Mouse (Mus musculus) forebrain, embryonic 13.5 days (tissue): ENCODE measurements around the gene Pam16. TPM values are rescaled to one million over a fixed set of nuclear protein-coding genes. Genes with fewer than 3 reads are reported as not detected.

Experiments used
- ATAC-seq: fragments of 200-750 bp; cut with Nextera tagmentation; 2 replicates; pipeline ENCODE4 v1.8.0; 2017
- H3K27ac ChIP-seq: fragments of 300-500 bp; sonication (generic); 2 replicates; pipeline ENCODE4 v1.5.1; 2015; ENCODE audit warnings: inconsistent platforms, mild to moderate bottlenecking, moderate library complexity
- H3K27me3 ChIP-seq: fragments of 300-500 bp; sonication (generic); 2 replicates; pipeline ENCODE4 v1.6.1; 2015; ENCODE audit warnings: mild to moderate bottlenecking, inconsistent platforms
- H3K36me3 ChIP-seq: fragments of 300-500 bp; sonication (generic); 2 replicates; pipeline ENCODE4 v1.6.1; 2015; ENCODE audit warnings: mild to moderate bottlenecking, inconsistent platforms; ENCODE audit not compliant: poor library complexity, severe bottlenecking
- H3K4me1 ChIP-seq: fragments of 300-500 bp; sonication (generic); 2 replicates; pipeline ENCODE4 v1.6.1; 2015; ENCODE audit warnings: inconsistent platforms
- H3K4me2 ChIP-seq: fragments of 300-500 bp; sonication (generic); 2 replicates; pipeline ENCODE4 v1.6.1; 2015; ENCODE audit warnings: inconsistent platforms, mild to moderate bottlenecking, moderate library complexity
- H3K4me3 ChIP-seq: fragments of 300-500 bp; sonication (generic); 2 replicates; pipeline ENCODE4 v1.5.1; 2015; ENCODE audit warnings: mild to moderate bottlenecking, inconsistent platforms
- H3K9ac ChIP-seq: fragments of 300-500 bp; sonication (generic); 2 replicates; pipeline ENCODE4 v1.6.1; 2015; ENCODE audit warnings: mild to moderate bottlenecking, inconsistent platforms
- H3K9me3 ChIP-seq: fragments of 300-500 bp; sonication (generic); replicated peaks from 2 replicates; pipeline ENCODE4 v1.6.1; 2016; ENCODE audit warnings: inconsistent platforms
- WGBS: fragments of 180-500 bp; shearing (Covaris S2); methylation state at CpG from one replicate; pipeline ENCODE4 v1.1.7; 2015; 5-methylcytosine and 5-hydroxymethylcytosine counted together
- polyA plus RNA-seq: library from polyadenylated mRNA; unstranded; fragments of >200 nt; fragmentation: Nextera tagmentation; extraction: Ambion mirVana; gene quantifications from 2 replicates; pipeline ENCODE4 v1.2.1, GENCODE M21; 2015

The Pam16 gene
- polyA plus RNA-seq, 1 experiment from 2014 or later: 149 TPM

DNA sequence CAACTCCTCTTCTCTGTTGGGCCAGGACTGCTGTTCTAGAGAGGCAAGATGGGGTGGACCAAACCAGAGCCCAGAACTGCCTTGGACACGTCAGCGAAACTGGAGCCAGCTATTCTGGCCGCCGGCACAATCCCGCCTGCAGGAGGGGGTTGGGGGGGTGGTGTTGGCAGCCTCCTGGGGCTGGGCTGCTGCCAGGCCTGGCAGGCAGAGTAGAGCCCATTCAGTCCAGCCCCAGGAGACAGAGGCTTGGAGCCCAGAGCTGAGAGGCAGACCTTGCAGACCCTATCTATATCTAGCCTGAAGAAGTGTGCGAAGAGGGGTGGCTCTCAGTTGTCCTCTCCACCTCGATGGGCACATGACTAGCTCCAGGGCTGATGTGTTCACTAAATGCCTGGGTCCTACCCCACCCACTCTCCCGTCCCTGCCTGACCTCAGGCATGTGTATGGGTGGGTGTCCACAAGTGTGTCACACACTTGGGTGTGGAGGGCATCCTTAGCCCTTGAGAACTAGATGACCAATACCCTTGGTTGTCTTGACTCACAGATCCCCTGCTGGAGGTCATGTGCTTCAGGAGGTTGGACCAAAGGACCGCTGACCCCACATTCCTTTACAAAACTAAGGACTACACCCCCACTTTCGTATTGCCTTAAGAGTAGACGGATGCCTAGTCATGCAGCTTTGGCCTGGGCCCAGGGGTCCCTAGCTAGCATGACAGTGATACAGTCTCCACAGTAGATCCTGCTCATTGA lies 19.1 kb upstream of the Pam16 start:
- Histone ChIP-seq H3K4me2 (peak overlapping the region; percentile 4; the same call in 1 of the 2 replicates), H3K4me1 (peaks cover 53% of the 10 kb centered on the region), H3K9me3 (no peaks in the 10 kb centered on the region), H3K27ac (no peak overlapping the region), H3K27me3 (no peaks in the 10 kb centered on the region), H3K9ac (0 out of 2 replicates have a peak overlapping the region, but pooled peaks have one; percentile 7), H3K4me3 (no peak overlapping the region), H3K36me3 (0 out of 2 replicates have a peak, but pooled peaks cover 7% of the 10 kb centered on the region)
- ATAC-seq: peak; percentile 75
- 57% methylated on average over 11 of the region's 11 CpGs for WGBS

DNA sequence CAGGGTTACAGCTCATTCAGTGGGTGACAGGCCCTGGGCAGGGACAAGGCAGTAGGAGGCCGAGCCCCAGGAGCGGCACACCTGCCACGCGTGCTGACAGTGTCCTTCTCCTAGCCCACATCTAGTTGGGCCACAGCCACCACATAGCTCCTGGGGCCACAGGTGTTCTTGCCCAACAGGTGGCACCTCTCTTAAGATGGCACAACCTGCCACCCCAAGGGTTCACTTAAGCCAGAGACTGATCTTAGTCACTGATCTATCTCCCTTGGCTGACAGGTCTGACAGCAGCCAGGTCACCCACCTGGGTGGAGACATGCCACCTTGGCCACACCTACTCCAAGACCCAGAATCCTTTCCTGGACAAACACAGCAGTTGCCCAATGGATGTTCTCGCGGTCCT lies 18.1 kb upstream of the Pam16 start:
- H3K4me2 ChIP-seq: no peak overlapping the region
- 0 out of 2 replicates have a peak, but pooled peaks cover under 1% of the 10 kb centered on the region for H3K36me3 ChIP-seq
- no peak overlapping the region for H3K4me3 ChIP-seq
- no peak for ATAC-seq
- H3K9me3 ChIP-seq: no peaks in the 10 kb centered on the region
- H3K27ac ChIP-seq: no peak overlapping the region
- no peaks in the 10 kb centered on the region for H3K27me3 ChIP-seq
- H3K4me1 ChIP-seq: peaks cover 53% of the 10 kb centered on the region
- WGBS: 87% methylated on average over 6 of the region's 6 CpGs
- H3K9ac ChIP-seq: no peak overlapping the region

DNA sequence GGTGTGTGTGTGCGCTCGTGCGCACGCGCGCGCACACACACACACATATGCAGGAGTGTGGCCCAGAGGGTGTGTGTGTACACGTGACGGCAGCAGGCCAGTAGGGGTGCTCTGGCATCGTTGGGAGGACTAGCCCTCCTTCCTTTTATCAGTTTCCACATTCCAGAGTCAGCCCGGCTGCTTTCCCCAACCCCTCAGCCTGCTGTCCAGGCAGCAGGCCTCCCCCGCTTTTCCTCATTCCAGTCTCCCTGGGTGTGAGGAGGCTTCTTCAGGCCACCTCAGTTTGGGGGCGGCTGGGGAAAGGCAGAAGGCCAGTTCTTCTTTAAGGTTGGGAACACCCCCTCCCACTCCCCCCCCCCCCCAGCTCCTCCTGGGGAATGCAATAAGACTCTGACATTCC lies 17.4 kb upstream of the Pam16 start:
- H3K9me3 ChIP-seq: no peaks in the 10 kb centered on the region
- H3K27ac ChIP-seq: peak overlapping the region; percentile 6; the same call in 1 of the 2 replicates
- WGBS: 39% methylated on average over 13 of the region's 13 CpGs
- no peaks in the 10 kb centered on the region for H3K27me3 ChIP-seq
- H3K9ac ChIP-seq: peak overlapping the region; percentile 8; the same call in 1 of the 2 replicates
- H3K4me2 ChIP-seq: peak overlapping the region; percentile 1; the same call in 1 of the 2 replicates
- no peak for ATAC-seq
- H3K36me3 ChIP-seq: no peaks in the 10 kb centered on the region
- peaks cover 53% of the 10 kb centered on the region for H3K4me1 ChIP-seq
- no peak overlapping the region for H3K4me3 ChIP-seq

DNA sequence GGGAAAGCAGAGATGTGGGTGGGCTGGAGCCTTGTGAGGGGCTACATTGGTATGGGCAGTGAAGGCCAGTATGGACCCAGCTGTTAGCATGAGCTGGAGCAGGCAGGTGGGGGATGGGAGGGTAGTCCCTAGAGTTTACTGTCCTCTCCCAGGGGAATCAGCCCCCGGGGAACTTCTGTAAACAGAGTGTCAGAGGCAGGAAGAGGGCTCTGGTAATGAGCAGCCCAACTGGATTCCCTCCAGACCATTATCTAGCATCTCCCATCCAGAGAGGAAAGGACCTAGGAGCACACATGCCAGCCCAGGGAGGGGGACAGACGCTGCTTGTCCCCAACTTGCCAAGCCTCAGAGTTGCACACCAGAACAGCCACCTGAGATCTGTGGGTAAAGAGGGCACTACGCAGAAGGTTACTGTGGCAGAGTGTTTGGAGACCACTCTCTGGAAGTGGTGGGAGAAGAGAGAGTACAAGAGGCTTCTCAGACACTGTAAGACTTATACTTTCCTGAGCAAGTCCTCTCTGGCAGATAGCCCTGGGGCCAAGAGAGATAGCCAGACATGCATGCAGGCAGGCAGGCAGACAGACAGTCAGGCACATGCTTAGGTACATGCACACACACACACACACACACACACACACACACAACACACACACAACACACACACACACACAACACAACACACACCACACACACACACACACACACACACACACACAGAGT lies 16.5 kb upstream of the Pam16 start:
- 59% methylated on average over 3 of the region's 3 CpGs for WGBS
- no peak for ATAC-seq
- peaks cover 53% of the 10 kb centered on the region for H3K4me1 ChIP-seq
- no peaks in the 10 kb centered on the region for H3K36me3 ChIP-seq
- H3K4me3 ChIP-seq: no peak overlapping the region
- H3K27me3 ChIP-seq: no peaks in the 10 kb centered on the region
- no peaks in the 10 kb centered on the region for H3K9me3 ChIP-seq
- peak overlapping the region; percentile 12; the same call in 1 of the 2 replicates for H3K9ac ChIP-seq
- peak overlapping the region; percentile 78 for H3K4me2 ChIP-seq
- H3K27ac ChIP-seq: no peak overlapping the region

DNA sequence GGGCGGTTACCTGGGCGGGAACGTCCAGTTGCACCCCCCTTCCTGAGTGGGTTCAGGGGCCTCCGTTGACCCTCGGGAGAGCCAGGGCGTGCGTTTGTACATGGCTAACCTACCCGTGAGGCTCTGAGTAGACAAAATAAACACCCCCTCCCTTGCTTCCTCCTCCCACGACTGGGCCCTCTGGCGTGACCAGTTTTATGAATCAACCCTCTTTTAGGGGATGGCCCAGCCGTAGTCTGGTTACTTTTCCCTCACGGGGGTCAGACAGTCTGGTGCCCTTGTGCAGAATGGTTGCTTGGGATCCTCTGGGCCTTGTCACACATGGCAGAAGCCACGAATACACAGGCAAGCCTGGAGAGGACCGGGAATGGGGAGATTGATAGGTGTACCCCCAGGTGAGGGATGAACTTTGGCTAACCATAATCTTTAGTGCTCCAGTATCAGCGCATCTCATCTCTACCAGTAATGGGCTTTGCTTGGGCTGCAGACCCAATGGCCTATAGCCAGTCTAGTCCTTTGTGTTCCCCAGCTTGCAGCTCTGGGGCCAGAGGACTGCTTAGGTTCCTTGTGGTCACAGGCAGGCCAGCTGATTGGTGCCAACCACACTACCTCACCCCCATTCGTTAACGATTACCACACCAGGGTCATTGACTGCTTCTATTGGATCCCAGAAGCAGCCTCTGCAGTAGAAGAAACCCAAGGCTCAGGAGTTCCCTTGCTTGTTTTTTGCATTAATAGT lies 15.6 kb upstream of the Pam16 start:
- H3K9ac ChIP-seq: peak overlapping the region; percentile 68
- peak overlapping the region; percentile 47 for H3K4me3 ChIP-seq
- H3K9me3 ChIP-seq: no peaks in the 10 kb centered on the region
- H3K36me3 ChIP-seq: no peaks in the 10 kb centered on the region
- ATAC-seq: no peak; the same call in 1 of the 2 replicates
- H3K27me3 ChIP-seq: no peaks in the 10 kb centered on the region
- peak overlapping the region; percentile 78 for H3K4me2 ChIP-seq
- 13% methylated on average over 17 of the region's 17 CpGs for WGBS
- H3K4me1 ChIP-seq: peaks cover 53% of the 10 kb centered on the region
- H3K27ac ChIP-seq: no peak overlapping the region

DNA sequence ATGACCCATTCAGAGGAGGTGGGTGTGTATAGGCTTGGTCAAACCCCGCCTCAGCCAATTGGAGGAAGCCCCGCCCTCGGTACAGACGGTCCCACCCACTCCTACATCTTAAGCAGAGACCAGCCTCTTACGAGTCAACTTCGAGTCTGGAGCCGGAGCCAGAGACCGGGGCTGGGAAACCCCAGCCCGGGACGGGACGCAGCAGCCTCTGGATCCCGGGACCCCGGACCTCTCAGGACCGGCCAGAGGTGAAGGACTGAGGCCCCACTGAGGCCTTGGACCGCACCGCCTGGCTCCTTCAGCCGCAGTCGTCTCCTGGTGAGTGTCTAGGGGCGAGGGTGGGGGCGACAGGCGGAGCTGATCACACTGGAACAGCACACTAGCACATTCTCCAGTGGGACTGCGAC lies 15.0 kb upstream of the Pam16 start, which contains the start of the genes Vasn and Dnaja3:
Vasn (plus strand) TSS at position 111 of the 407 bp plus-strand sequence.
Dnaja3 (plus strand) TSS at position 159 of the 407 bp plus-strand sequence.
- ATAC-seq: peak; percentile 90
- Histone ChIP-seq H3K9ac (peak within 1 kb of the TSS; percentile 68), H3K4me1 (peaks cover 53% of the 10 kb centered on the region), H3K4me2 (peak within 1 kb of the TSS; percentile 78), H3K36me3 (no peaks in the 10 kb centered on the region), H3K4me3 (peak within 1 kb of the TSS; percentile 47), H3K27ac (no peak within 1 kb of the TSS), H3K9me3 (no peaks in the 10 kb centered on the region), H3K27me3 (no peaks in the 10 kb centered on the region)
- WGBS: 1% methylated on average over 22 of the region's 22 CpGs

DNA sequence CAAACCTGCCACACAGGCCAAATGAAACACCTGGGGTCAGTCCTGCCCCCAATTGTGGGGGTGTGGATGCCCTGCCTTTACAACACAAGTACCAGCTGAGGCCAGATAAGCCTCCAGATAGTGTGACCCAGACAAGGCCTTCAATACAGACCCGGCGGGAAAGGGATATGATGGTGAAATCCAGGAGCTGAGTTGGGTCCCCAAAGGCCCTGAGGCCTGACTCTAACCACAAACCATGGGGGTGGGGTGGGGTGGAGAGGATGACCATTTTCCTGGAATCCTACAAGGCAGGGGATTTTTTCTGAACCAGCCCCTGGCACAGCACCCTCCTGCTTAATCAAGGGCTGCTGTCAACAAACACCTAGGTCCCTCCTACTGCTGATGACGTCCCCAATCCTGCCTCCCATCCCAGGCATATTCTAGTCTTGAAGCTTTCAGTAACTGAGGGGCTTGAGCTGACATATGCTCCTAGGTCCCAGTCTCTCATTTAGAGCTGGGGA lies 14.2 kb upstream of the Pam16 start:
- H3K27ac ChIP-seq: no peak overlapping the region
- H3K27me3 ChIP-seq: no peaks in the 10 kb centered on the region
- WGBS: 88% methylated on average over 3 of the region's 3 CpGs
- H3K4me1 ChIP-seq: peaks cover 45% of the 10 kb centered on the region
- H3K4me3 ChIP-seq: no peak overlapping the region
- H3K9me3 ChIP-seq: no peaks in the 10 kb centered on the region
- no peak overlapping the region for H3K4me2 ChIP-seq
- no peak for ATAC-seq
- H3K36me3 ChIP-seq: peaks cover 1% of the 10 kb centered on the region; the same call in 1 of the 2 replicates
- H3K9ac ChIP-seq: no peak overlapping the region

DNA sequence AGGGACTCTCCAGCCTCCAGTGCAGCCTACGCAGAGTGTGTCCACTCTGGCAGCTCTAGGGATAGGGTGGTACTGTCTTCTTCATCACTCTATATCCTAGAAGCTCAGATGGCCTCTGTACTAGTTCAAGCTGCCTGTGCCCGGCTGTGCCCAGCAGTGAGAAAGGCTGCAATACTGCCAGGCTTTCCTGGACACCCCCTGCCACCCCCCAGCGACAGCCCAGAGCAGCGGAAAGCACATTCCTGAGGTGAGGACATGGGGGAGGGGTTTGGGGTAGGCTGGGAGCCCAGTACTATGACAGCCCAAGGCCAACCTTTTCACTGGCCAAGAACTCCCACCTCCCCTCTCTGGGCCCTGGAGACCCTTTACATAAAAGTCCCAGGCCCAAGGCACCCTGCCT lies 11.0 kb upstream of the Pam16 start:
- Histone ChIP-seq H3K27ac (no peak overlapping the region), H3K36me3 (peaks cover 12% of the 10 kb centered on the region), H3K9me3 (no peaks in the 10 kb centered on the region), H3K27me3 (no peaks in the 10 kb centered on the region), H3K9ac (0 out of 2 replicates have a peak overlapping the region, but pooled peaks have one; percentile 7), H3K4me2 (no peak overlapping the region), H3K4me1 (peaks cover 15% of the 10 kb centered on the region), H3K4me3 (no peak overlapping the region)
- ATAC-seq: no peak
- WGBS: 77% methylated on average over 4 of the region's 4 CpGs

DNA sequence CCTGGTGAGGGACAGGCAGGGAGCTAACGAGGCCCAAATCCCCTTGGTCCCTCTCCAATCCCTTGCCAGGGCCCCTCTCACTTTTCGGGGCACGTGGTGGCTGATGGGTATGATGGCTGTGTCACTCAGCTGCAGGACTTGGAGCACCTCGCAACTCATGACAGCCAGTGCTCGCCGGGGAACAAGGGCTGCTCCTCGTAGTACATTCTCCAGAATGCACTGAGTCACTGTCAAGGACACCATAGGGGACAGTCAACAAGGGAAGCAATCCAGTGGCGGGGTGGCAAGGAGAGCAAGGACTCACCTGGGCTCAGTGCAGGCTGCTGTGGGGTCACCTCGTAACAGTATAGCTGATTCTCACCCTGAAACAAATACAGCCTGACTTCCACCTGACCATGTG lies 9.9 kb upstream of the Pam16 start:
- 78% methylated on average over 9 of the region's 9 CpGs for WGBS
- Histone ChIP-seq H3K4me1 (0 out of 2 replicates have a peak, but pooled peaks cover 4% of the 10 kb centered on the region), H3K4me3 (no peak overlapping the region), H3K27me3 (no peaks in the 10 kb centered on the region), H3K27ac (no peak overlapping the region), H3K9me3 (no peaks in the 10 kb centered on the region), H3K36me3 (peaks cover 12% of the 10 kb centered on the region), H3K9ac (no peak overlapping the region), H3K4me2 (no peak overlapping the region)
- no peak for ATAC-seq

DNA sequence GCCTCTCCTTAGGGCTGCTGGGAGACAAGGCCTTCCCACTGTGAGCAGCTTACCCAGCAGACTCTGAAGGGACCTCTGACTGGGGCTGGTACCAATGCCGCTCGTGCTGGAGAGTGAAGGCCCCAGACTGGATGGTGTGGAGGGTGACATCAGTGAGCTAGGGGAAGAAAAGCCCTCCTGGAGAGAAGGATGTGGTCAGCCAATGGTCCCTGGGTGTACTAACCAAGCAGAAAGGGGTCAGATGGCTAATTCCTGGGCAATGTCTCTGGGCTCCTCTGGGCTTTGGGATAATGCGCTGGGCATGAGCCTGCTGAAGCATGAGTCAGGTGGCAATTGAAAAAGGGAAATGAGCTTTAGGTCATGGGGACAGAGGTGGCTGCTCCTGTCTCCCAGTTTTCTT lies 8.9 kb upstream of the Pam16 start:
- Histone ChIP-seq H3K9ac (no peak overlapping the region), H3K36me3 (peaks cover 14% of the 10 kb centered on the region), H3K27ac (no peak overlapping the region), H3K4me1 (no peaks in the 10 kb centered on the region), H3K27me3 (no peaks in the 10 kb centered on the region), H3K4me2 (no peak overlapping the region), H3K4me3 (no peak overlapping the region), H3K9me3 (no peaks in the 10 kb centered on the region)
- 85% methylated on average over 3 of the region's 3 CpGs for WGBS
- ATAC-seq: no peak

DNA sequence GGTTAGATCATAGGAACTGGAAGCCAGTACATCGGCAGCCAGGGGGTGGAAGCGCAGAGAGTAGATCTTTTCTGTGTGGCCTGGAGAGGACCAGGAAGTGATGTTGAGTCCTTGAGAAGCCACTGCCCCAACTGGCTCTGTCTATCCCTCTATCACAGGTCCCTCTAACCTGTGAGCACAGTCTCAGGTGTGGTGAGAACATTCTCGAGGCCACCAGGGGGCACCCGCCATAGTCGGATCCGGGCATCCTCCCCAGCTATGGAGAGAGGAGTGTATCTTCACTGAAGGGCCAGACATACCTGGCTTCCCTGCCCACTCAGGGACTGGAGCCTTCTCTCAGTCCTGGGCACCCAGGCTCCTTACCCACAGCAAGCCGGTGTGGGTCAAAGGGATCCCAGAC lies 7.3 kb upstream of the Pam16 start:
- no peak overlapping the region for H3K27ac ChIP-seq
- no peak overlapping the region for H3K4me3 ChIP-seq
- WGBS: 41% methylated on average over 7 of the region's 7 CpGs
- no peaks in the 10 kb centered on the region for H3K4me1 ChIP-seq
- no peak overlapping the region for H3K4me2 ChIP-seq
- H3K9ac ChIP-seq: no peak overlapping the region
- ATAC-seq: no peak; the same call in 1 of the 2 replicates
- no peaks in the 10 kb centered on the region for H3K27me3 ChIP-seq
- H3K36me3 ChIP-seq: peaks cover 23% of the 10 kb centered on the region
- no peaks in the 10 kb centered on the region for H3K9me3 ChIP-seq
